Mouse (Mus musculus) heart, embryonic 15.5 days (tissue): Measurements from ENCODE around the gene Elf1. TPM values are rescaled to one million over a fixed set of nuclear protein-coding genes. Genes with fewer than 3 reads are reported as not detected.
"Not testable (repeated sequence)": the region's sequence is repeated elsewhere in the genome, so short reads cannot be mapped to it uniquely, and the experiment has no call there.

Experiments
- ATAC-seq: fragments of 200-750 bp; cut with Nextera tagmentation; replicated peaks from 2 replicates; pipeline ENCODE4 v1.8.0; 2017; ENCODE audit warnings: low read depth, moderate TSS enrichment; ENCODE audit not compliant: insufficient number of reproducible peaks, insufficient read depth, low FRiP score
- H3K27ac ChIP-seq: fragments of 300-500 bp; sonication (generic); 2 replicates; pipeline ENCODE4 v1.5.1; 2015; ENCODE audit warnings: mild to moderate bottlenecking, inconsistent platforms
- H3K27me3 ChIP-seq: fragments of 300-500 bp; sonication (generic); 2 replicates; pipeline ENCODE4 v1.6.1; 2015; ENCODE audit warnings: inconsistent platforms
- H3K36me3 ChIP-seq: fragments of 300-500 bp; sonication (generic); 2 replicates; pipeline ENCODE4 v1.6.1; 2015; ENCODE audit warnings: mild to moderate bottlenecking, inconsistent platforms
- H3K4me1 ChIP-seq: fragments of 300-500 bp; sonication (generic); replicated peaks from 2 replicates; pipeline ENCODE4 v1.6.1; 2015; ENCODE audit warnings: inconsistent platforms
- H3K4me2 ChIP-seq: fragments of 300-500 bp; sonication (generic); 2 replicates; pipeline ENCODE4 v1.6.1; 2015; ENCODE audit warnings: inconsistent platforms, mild to moderate bottlenecking, moderate library complexity
- H3K4me3 ChIP-seq: fragments of 300-500 bp; sonication (generic); 2 replicates; pipeline ENCODE4 v1.5.1; 2015; ENCODE audit warnings: mild to moderate bottlenecking, inconsistent platforms
- H3K9ac ChIP-seq: fragments of 300-500 bp; sonication (generic); 2 replicates; pipeline ENCODE4 v1.6.1; 2015; ENCODE audit warnings: mild to moderate bottlenecking, inconsistent platforms
- H3K9me3 ChIP-seq: fragments of 300-500 bp; sonication (generic); replicated peaks from 2 replicates; pipeline ENCODE4 v1.6.1; 2016; ENCODE audit warnings: inconsistent platforms
- WGBS: fragments of 180-500 bp; shearing (Covaris S2); methylation state at CpG from one replicate; pipeline ENCODE4 v1.1.7; 2015; ENCODE audit warnings: mixed read lengths; 5-methylcytosine and 5-hydroxymethylcytosine counted together
- polyA plus RNA-seq: library from polyadenylated mRNA; unstranded; fragments of >200 nt; fragmentation: Nextera tagmentation; extraction: Ambion mirVana; gene quantifications from 2 replicates; pipeline ENCODE4 v1.2.1, GENCODE M21; 2015

The Elf1 gene
- polyA plus RNA-seq = 7.8 and 12.4 TPM in 2 replicates

GRCm38 (mm10) chr14:79480624-79481338 lies at the start of gene Elf1:
Gene Elf1 (plus strand): TSS chr14:79481194.
- Histone ChIP-seq H3K4me3 (peak within 1 kb of the TSS; percentile 76), H3K27ac (peak within 1 kb of the TSS; percentile 100), H3K4me2 (peak within 1 kb of the TSS; percentile 68), H3K27me3 (no peaks in the 10 kb centered on the region), H3K36me3 (peaks cover 13% of the 10 kb centered on the region), H3K9me3 (no peaks in the 10 kb centered on the region), H3K9ac (peak within 1 kb of the TSS; percentile 94), H3K4me1 (peaks cover 26% of the 10 kb centered on the region)
- peak; percentile 87 for ATAC-seq
- WGBS = under 1% methylated on average over 80 of the region's 96 CpGs

- 74% methylated on average over 1 of the region's 1 CpGs for WGBS
- no peak overlapping the region for H3K9ac ChIP-seq
- no peak overlapping the region for H3K4me2 ChIP-seq
- no peaks in the 10 kb centered on the region for H3K27me3 ChIP-seq
- no peaks in the 10 kb centered on the region for H3K4me1 ChIP-seq
- H3K9me3 ChIP-seq = no peaks in the 10 kb centered on the region
- H3K27ac ChIP-seq = no peak overlapping the region
- no peaks in the 10 kb centered on the region for H3K36me3 ChIP-seq
- ATAC-seq = no peak
- no peak overlapping the region for H3K4me3 ChIP-seq
These were observed 46.9 kb upstream of the Elf1 start for GRCm38 (mm10) chr14:79434068-79434467.

- Histone ChIP-seq H3K4me3 (no peak overlapping the region), H3K9ac (no peak overlapping the region), H3K27me3 (no peaks in the 10 kb centered on the region), H3K36me3 (no peaks in the 10 kb centered on the region), H3K9me3 (no peaks in the 10 kb centered on the region), H3K4me1 (no peaks in the 10 kb centered on the region), H3K4me2 (no peak overlapping the region), H3K27ac (no peak overlapping the region)
- 77% methylated on average over 2 of the region's 2 CpGs for WGBS
- no peak for ATAC-seq
These were observed 40.3 kb upstream of the Elf1 start for GRCm38 (mm10) chr14:79440655-79441054.

- no peak overlapping the region for H3K4me2 ChIP-seq
- H3K9ac ChIP-seq = no peak overlapping the region
- 63% methylated on average over 5 of the region's 5 CpGs for WGBS
- no peaks in the 10 kb centered on the region for H3K36me3 ChIP-seq
- no peak for ATAC-seq
- no peaks in the 10 kb centered on the region for H3K27me3 ChIP-seq
- H3K4me3 ChIP-seq = no peak overlapping the region
- no peaks in the 10 kb centered on the region for H3K9me3 ChIP-seq
- no peak overlapping the region for H3K27ac ChIP-seq
- H3K4me1 ChIP-seq = no peaks in the 10 kb centered on the region
These were observed 39.6 kb upstream of the Elf1 start for GRCm38 (mm10) chr14:79441441-79441840.

- WGBS = 85% methylated on average over 9 of the region's 9 CpGs
- Histone ChIP-seq H3K27ac (no peak overlapping the region), H3K9ac (no peak overlapping the region)
These were observed 36.4 kb upstream of the Elf1 start for GRCm38 (mm10) chr14:79444601-79445000.

GRCm38 (mm10) chr14:79445055-79445620 lies 35.9 kb upstream of the Elf1 start:
- 72% methylated on average over 16 of the region's 16 CpGs for WGBS
- Histone ChIP-seq H3K36me3 (no peaks in the 10 kb centered on the region), H3K4me1 (no peaks in the 10 kb centered on the region), H3K27me3 (no peaks in the 10 kb centered on the region), H3K9ac (no peak overlapping the region), H3K4me3 (no peak overlapping the region), H3K9me3 (no peaks in the 10 kb centered on the region), H3K27ac (no peak overlapping the region), H3K4me2 (no peak overlapping the region)
- ATAC-seq = no peak

More at GRCm38 (mm10) chr14:79444601-79445000, 36.4 kb upstream of the Elf1 start:
- Histone ChIP-seq H3K36me3 (no peaks in the 10 kb centered on the region), H3K4me3 (no peak overlapping the region), H3K4me2 (no peak overlapping the region), H3K4me1 (no peaks in the 10 kb centered on the region), H3K27me3 (no peaks in the 10 kb centered on the region), H3K9me3 (no peaks in the 10 kb centered on the region)
- ATAC-seq = no peak

GRCm38 (mm10) chr14:79451681-79452590 lies 29.1 kb upstream of the Elf1 start, which contains the start of gene Kbtbd6:
Gene Kbtbd6 (plus strand): TSS chr14:79451835.
- Histone ChIP-seq H3K27ac (peak within 1 kb of the TSS; percentile 65), H3K4me2 (peak within 1 kb of the TSS; percentile 86), H3K9ac (peak within 1 kb of the TSS; percentile 63), H3K4me3 (peak within 1 kb of the TSS; percentile 72)
- 15% methylated on average over 48 of the region's 89 CpGs for WGBS
- H3K9me3 ChIP-seq, H3K4me1 ChIP-seq, H3K27me3 ChIP-seq, H3K36me3 ChIP-seq: not testable (repeated sequence)
- peak; percentile 85 for ATAC-seq

- H3K9ac ChIP-seq, H3K27me3 ChIP-seq: not testable (repeated sequence)
- 96% methylated on average over 8 of the region's 10 CpGs for WGBS
These were observed 28.4 kb upstream of the Elf1 start for GRCm38 (mm10) chr14:79452591-79452934.

GRCm38 (mm10) chr14:79460401-79460800 lies 20.6 kb upstream of the Elf1 start:
- Histone ChIP-seq H3K4me2 (no peak overlapping the region), H3K9ac (no peak overlapping the region), H3K36me3 (peaks cover 37% of the 10 kb centered on the region), H3K9me3 (no peaks in the 10 kb centered on the region), H3K27ac (no peak overlapping the region), H3K27me3 (no peaks in the 10 kb centered on the region), H3K4me1 (no peaks in the 10 kb centered on the region), H3K4me3 (no peak overlapping the region)
- 86% methylated on average over 1 of the region's 1 CpGs for WGBS
- no peak for ATAC-seq

More at GRCm38 (mm10) chr14:79452591-79452934, 28.4 kb upstream of the Elf1 start:
- ATAC-seq = 0 out of 2 replicates have a peak, but pooled peaks have one; percentile 24
- not testable (repeated sequence) for H3K36me3 ChIP-seq, H3K27ac ChIP-seq, H3K4me3 ChIP-seq, H3K4me2 ChIP-seq, H3K9me3 ChIP-seq, H3K4me1 ChIP-seq

GRCm38 (mm10) chr14:79460988-79461387 lies 20.0 kb upstream of the Elf1 start:
- no peak overlapping the region for H3K4me2 ChIP-seq
- WGBS = 79% methylated on average over 4 of the region's 4 CpGs
- ATAC-seq = no peak
- no peak overlapping the region for H3K27ac ChIP-seq
- H3K4me1 ChIP-seq = no peaks in the 10 kb centered on the region
- no peaks in the 10 kb centered on the region for H3K9me3 ChIP-seq
- H3K36me3 ChIP-seq = peaks cover 43% of the 10 kb centered on the region
- H3K9ac ChIP-seq = no peak overlapping the region
- no peak overlapping the region for H3K4me3 ChIP-seq
- no peaks in the 10 kb centered on the region for H3K27me3 ChIP-seq

- Histone ChIP-seq H3K4me3 (no peak overlapping the region), H3K9me3 (no peaks in the 10 kb centered on the region), H3K27me3 (no peaks in the 10 kb centered on the region), H3K27ac (no peak overlapping the region), H3K36me3 (peaks cover 76% of the 10 kb centered on the region), H3K4me2 (no peak overlapping the region), H3K9ac (no peak overlapping the region), H3K4me1 (no peaks in the 10 kb centered on the region)
- no peak for ATAC-seq
- WGBS = 81% methylated on average over 1 of the region's 1 CpGs
These were observed 15.4 kb upstream of the Elf1 start for GRCm38 (mm10) chr14:79465623-79466022.
